Mouse (Mus musculus): ENCODE measurements around the gene Samsn1. TPM values are rescaled to one million over a fixed set of nuclear protein-coding genes. Genes with fewer than 3 reads are reported as not detected.

Samsn1 gene
- polyA plus RNA-seq (2014; fragmentation: Nextera tagmentation; extraction: Ambion mirVana) = 3.0 and 4.5 TPM in 2 replicates

DNA sequence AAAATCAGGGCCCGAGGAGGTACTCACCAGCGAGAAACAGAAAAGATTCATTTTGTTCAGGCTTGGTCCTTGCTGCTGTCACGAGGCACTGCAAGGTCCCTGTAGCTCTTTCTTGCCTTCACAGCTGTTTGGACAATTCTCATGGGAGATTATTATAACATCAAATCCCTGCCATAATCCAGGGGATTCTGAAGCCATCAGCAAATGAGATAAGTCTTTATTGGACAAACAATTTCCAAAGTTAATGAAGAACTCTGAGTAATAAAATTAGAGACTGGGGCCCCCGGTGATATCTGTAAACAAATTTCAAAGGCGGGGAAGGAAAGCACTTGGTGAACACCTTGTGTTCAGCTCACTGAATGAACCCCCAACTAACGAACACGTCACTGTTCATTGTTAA lies at the start of gene Samsn1:
TSS of gene Samsn1 (minus strand) at position 101 of the 400 bp plus-strand sequence.
- H3K9me3 ChIP-seq (ENCODE audit: control insufficient read depth, low read length) = no peaks in the 10 kb centered on the region
- ATAC-seq (ENCODE audit: low read depth) (no peak), DNase-seq (ENCODE audit: low spot score) (no peak)
- H3K4me1 ChIP-seq (ENCODE audit: control insufficient read depth, insufficient read depth, low read length) = no peaks in the 10 kb centered on the region
- H3K4me2 ChIP-seq (ENCODE audit: low read depth, low read length) = no peak within 1 kb of the TSS
- H3K36me3 ChIP-seq (ENCODE audit: control insufficient read depth, insufficient read depth, low read length) = no peaks in the 10 kb centered on the region
- H3K27me3 ChIP-seq (replicated peaks; ENCODE audit: control insufficient read depth, insufficient read depth, low read length) = no peaks in the 10 kb centered on the region
- H3K9ac ChIP-seq (ENCODE audit: low read depth, low read length) = no peak within 1 kb of the TSS
- WGBS = 76% methylated on average over 7 of the region's 7 CpGs
- H3K27ac ChIP-seq (replicated peaks; ENCODE audit: low read depth, low read length) = no peak within 1 kb of the TSS
- no peak within 1 kb of the TSS for H3K4me3 ChIP-seq (ENCODE audit: low read depth, low read length)

DNA sequence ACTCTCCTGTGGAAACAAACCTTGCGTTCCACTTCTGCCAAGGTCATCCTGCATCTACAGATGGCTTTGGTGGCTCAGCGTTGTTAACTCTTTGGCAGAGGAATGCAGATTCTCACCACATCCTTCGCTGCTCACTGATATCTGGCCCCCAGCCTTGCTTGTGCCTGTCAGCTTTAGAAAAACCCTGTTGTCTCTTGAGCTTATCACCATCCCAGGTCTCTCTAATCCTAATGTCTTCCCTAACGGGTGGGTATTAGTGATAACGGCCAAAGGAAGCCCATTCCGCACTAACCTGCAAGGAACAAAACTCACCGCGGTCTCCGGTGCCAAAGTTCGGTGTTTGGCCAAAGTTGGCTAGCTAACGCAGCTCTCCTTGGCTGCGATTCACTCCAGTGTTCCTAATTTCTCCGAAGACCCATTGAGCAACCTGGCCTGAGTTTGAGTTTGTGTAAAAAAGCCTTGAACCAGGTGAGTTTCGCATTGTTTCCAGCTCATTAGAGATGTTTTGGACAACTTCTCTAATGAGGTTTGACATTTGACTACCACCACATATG lies 44.1 kb upstream of the Samsn1 start:
- no peak overlapping the region for H3K4me3 ChIP-seq (ENCODE audit: low read depth, low read length)
- H3K36me3 ChIP-seq (ENCODE audit: control insufficient read depth, insufficient read depth, low read length) = no peaks in the 10 kb centered on the region
- H3K4me1 ChIP-seq (ENCODE audit: control insufficient read depth, insufficient read depth, low read length) = no peaks in the 10 kb centered on the region
- no peak overlapping the region for H3K4me2 ChIP-seq (ENCODE audit: low read depth, low read length)
- no peaks in the 10 kb centered on the region for H3K27me3 ChIP-seq (replicated peaks; ENCODE audit: control insufficient read depth, insufficient read depth, low read length)
- H3K9me3 ChIP-seq (ENCODE audit: control insufficient read depth, low read length) = no peaks in the 10 kb centered on the region
- H3K9ac ChIP-seq (ENCODE audit: low read depth, low read length) = no peak overlapping the region
- DNase-seq (ENCODE audit: low spot score) = no peak
- no peak overlapping the region for H3K27ac ChIP-seq (replicated peaks; ENCODE audit: low read depth, low read length)
- ATAC-seq (ENCODE audit: low read depth) = no peak
- WGBS = 91% methylated on average over 14 of the region's 14 CpGs

DNA sequence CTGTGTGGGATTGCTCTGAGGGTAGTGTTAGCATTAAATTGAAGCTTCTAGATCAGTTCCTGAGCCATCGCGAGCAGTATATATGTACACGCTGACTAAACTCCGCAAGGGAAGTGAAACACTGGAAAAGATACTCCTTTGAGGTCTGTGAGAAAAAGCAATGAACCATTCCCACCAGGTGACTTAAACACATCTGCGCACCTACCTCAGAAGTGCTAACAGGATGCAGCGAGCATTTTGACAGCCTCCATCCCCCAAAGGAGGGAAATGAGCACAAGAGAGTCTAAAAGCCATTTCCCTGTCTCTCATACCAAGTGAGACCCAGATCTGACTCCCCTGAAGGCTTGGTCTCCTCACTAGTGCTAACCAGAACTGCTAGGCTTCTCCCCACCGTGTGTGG lies 32.9 kb upstream of the Samsn1 start:
- Histone ChIP-seq H3K4me3 (ENCODE audit: low read depth, low read length) (no peak overlapping the region), H3K9ac (ENCODE audit: low read depth, low read length) (no peak overlapping the region), H3K27me3 (replicated peaks; ENCODE audit: control insufficient read depth, insufficient read depth, low read length) (no peaks in the 10 kb centered on the region), H3K4me2 (ENCODE audit: low read depth, low read length) (no peak overlapping the region), H3K4me1 (ENCODE audit: control insufficient read depth, insufficient read depth, low read length) (no peaks in the 10 kb centered on the region), H3K27ac (replicated peaks; ENCODE audit: low read depth, low read length) (no peak overlapping the region), H3K9me3 (ENCODE audit: control insufficient read depth, low read length) (no peaks in the 10 kb centered on the region; the same call in 1 of the 2 replicates), H3K36me3 (ENCODE audit: control insufficient read depth, insufficient read depth, low read length) (no peaks in the 10 kb centered on the region)
- DNase-seq (ENCODE audit: low spot score) (no peak), ATAC-seq (ENCODE audit: low read depth) (no peak)
- WGBS = 93% methylated on average over 7 of the region's 7 CpGs

DNA sequence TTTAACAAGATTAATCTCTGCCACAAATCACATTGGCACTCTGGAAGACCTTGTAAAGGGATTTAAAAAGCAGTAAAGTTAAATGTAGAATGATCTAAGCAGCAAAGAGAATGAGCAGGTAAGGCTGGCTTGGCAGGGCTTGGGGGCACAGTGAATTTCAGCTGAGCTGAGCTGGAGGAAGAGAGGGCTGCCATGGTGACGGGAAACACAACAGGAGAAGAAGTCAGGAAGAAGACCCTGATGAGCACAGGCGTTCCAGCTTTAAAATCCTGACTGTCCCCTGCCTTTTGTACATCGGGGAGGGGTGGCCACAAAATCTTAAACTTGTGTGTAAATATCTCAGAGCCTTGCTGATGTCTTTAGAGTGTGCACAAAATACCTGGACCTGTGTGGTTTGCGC lies 32.0 kb upstream of the Samsn1 start:
- ATAC-seq (ENCODE audit: low read depth) (no peak), DNase-seq (ENCODE audit: low spot score) (no peak)
- no peak overlapping the region for H3K4me2 ChIP-seq (ENCODE audit: low read depth, low read length)
- no peak overlapping the region for H3K9ac ChIP-seq (ENCODE audit: low read depth, low read length)
- H3K27ac ChIP-seq (replicated peaks; ENCODE audit: low read depth, low read length) = no peak overlapping the region
- H3K27me3 ChIP-seq (replicated peaks; ENCODE audit: control insufficient read depth, insufficient read depth, low read length) = no peaks in the 10 kb centered on the region
- H3K36me3 ChIP-seq (ENCODE audit: control insufficient read depth, insufficient read depth, low read length) = no peaks in the 10 kb centered on the region
- WGBS = 73% methylated on average over 4 of the region's 4 CpGs
- no peaks in the 10 kb centered on the region for H3K4me1 ChIP-seq (ENCODE audit: control insufficient read depth, insufficient read depth, low read length)
- H3K4me3 ChIP-seq (ENCODE audit: low read depth, low read length) = no peak overlapping the region
- no peaks in the 10 kb centered on the region; the same call in 1 of the 2 replicates for H3K9me3 ChIP-seq (ENCODE audit: control insufficient read depth, low read length)

DNA sequence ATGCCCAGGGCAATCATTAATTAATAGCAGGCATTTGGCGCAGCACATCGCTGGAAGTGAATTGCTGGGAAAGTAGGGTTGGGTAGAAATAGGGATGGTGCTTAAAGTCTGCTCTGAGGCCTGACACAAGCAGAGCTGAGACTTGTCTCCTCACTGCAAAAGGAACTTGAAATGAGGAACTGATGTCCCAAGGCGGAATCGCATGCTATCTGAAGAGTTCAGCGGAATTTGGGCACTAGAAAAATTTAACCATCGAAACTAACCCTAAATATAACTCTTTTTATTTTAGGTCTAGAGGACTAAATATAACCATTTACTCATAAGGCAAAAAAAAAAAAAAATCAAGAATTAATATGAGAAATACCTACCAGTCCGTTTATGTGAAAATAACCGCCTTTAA lies 31.5 kb upstream of the Samsn1 start:
- DNase-seq (ENCODE audit: low spot score) = peak; percentile 10
- no peak overlapping the region for H3K4me2 ChIP-seq (ENCODE audit: low read depth, low read length)
- H3K27me3 ChIP-seq (replicated peaks; ENCODE audit: control insufficient read depth, insufficient read depth, low read length) = no peaks in the 10 kb centered on the region
- WGBS = 62% methylated on average over 8 of the region's 8 CpGs
- no peak for ATAC-seq (ENCODE audit: low read depth)
- no peak overlapping the region for H3K4me3 ChIP-seq (ENCODE audit: low read depth, low read length)
- no peak overlapping the region for H3K9ac ChIP-seq (ENCODE audit: low read depth, low read length)
- H3K27ac ChIP-seq (replicated peaks; ENCODE audit: low read depth, low read length) = no peak overlapping the region
- no peaks in the 10 kb centered on the region for H3K4me1 ChIP-seq (ENCODE audit: control insufficient read depth, insufficient read depth, low read length)
- H3K36me3 ChIP-seq (ENCODE audit: control insufficient read depth, insufficient read depth, low read length) = no peaks in the 10 kb centered on the region
- H3K9me3 ChIP-seq (ENCODE audit: control insufficient read depth, low read length) = no peaks in the 10 kb centered on the region; the same call in 1 of the 2 replicates

DNA sequence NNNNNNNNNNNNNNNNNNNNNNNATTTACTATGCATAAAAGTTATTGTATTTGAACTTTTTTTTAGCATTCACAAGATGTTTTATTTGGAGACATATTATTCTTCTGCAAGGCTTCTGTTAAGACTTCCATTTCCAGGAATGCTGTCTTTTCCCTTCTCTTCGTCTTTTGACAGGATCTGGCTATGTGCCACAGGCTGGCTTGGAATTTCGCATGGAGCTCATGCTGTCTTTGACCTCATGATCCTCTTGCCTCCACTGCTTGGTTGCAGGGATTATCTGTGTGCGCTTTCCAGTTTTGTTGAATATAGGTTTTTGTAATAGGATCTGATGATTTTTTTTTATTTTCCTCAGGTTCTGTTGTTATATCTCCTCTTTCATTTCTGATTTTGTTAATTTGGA lies 25.0 kb upstream of the Samsn1 start:
- WGBS = 52% methylated on average over 3 of the region's 3 CpGs
- Histone ChIP-seq H3K9me3 (ENCODE audit: control insufficient read depth, low read length) (no peaks in the 10 kb centered on the region), H3K4me3 (ENCODE audit: low read depth, low read length) (no peak overlapping the region), H3K36me3 (ENCODE audit: control insufficient read depth, insufficient read depth, low read length) (no peaks in the 10 kb centered on the region), H3K4me1 (ENCODE audit: control insufficient read depth, insufficient read depth, low read length) (no peaks in the 10 kb centered on the region), H3K4me2 (ENCODE audit: low read depth, low read length) (no peak overlapping the region), H3K27me3 (replicated peaks; ENCODE audit: control insufficient read depth, insufficient read depth, low read length) (no peaks in the 10 kb centered on the region), H3K27ac (replicated peaks; ENCODE audit: low read depth, low read length) (no peak overlapping the region), H3K9ac (ENCODE audit: low read depth, low read length) (no peak overlapping the region)
- no peak for ATAC-seq (ENCODE audit: low read depth)
- no peak for DNase-seq (ENCODE audit: low spot score)

DNA sequence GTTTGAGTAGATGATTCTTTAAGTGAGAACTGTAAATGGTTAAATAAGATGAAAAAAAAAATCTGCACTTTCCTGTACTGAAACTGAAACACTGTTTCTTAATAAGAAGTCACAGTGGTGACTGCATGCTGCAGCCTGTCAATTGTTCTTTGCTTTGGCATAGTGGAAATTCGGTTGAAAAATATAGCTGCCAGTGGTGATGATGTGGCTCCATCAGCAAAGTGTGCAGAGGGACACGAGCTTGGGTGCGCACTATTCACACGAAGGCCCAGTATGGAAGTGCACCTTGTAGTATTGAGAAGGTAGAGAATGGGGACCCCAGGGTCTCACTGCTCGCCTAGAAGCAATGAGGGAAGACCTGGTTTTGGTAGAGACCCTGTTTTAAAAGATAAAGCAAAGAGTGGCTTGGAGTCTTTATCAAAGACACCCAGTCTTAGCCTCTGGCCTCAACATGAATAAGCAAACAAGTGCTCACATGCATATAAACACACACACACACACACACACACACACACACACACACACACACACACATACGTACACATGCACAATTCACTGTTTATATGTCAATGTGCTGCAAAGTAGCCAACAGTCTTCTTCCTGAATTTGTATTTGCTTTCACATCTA lies 18.4 kb upstream of the Samsn1 start:
- Histone ChIP-seq H3K4me3 (ENCODE audit: low read depth, low read length) (no peak overlapping the region), H3K9ac (ENCODE audit: low read depth, low read length) (no peak overlapping the region), H3K4me1 (ENCODE audit: control insufficient read depth, insufficient read depth, low read length) (no peaks in the 10 kb centered on the region), H3K36me3 (ENCODE audit: control insufficient read depth, insufficient read depth, low read length) (no peaks in the 10 kb centered on the region), H3K27ac (replicated peaks; ENCODE audit: low read depth, low read length) (no peak overlapping the region), H3K4me2 (ENCODE audit: low read depth, low read length) (no peak overlapping the region), H3K27me3 (replicated peaks; ENCODE audit: control insufficient read depth, insufficient read depth, low read length) (no peaks in the 10 kb centered on the region), H3K9me3 (ENCODE audit: control insufficient read depth, low read length) (no peaks in the 10 kb centered on the region)
- ATAC-seq (ENCODE audit: low read depth) (no peak), DNase-seq (ENCODE audit: low spot score) (no peak)
- WGBS = 78% methylated on average over 6 of the region's 6 CpGs

DNA sequence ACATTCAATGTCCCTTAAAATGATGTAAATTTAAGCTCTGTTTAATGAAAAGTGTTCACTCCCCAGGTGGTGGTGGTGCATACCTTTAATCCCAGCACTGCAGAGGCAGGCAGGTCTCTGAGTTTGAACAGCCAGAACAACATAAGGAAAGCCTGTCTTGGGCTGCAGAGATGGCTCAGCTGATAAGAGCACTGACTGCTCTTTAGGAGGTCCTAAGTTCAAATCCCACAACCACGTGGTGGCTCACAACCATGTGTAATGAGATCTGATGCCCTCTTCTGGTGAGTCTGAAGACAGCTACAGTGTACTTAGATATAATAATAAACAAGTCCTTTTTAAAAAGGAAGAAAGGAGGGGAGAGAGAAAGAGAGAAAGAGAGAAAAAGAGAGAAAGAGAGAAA lies 2.9 kb downstream of the Samsn1 start:
- DNase-seq (ENCODE audit: low spot score) = no peak

DNA sequence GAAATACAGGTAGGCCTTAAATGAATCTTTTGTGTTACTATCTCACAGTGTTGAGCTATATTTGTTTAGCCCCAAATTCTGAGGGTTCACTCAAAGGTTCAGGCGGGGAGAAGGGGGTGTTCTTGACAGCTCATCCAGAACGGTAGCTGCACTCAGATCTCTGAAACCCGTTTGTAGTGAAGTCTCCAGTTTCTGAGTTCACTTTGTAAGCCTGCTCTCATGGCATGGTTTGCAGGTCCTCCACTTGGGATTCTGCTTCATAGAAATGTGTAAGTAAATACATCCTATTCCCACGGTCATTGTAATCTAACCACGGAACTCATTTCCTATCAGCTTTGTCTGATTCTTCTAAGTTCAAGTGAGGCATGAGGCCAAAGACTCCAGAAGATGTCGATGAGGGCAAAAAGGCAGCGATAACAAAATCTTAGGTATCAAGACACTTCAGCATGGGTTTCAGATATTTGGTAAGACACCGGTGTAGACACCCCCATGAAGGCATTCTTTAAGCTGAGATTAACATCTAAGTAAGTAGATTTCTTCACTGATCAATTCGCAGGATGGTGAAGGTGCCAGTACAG lies 18.2 kb downstream of the Samsn1 start:
- Histone ChIP-seq H3K4me1 (ENCODE audit: control insufficient read depth, insufficient read depth, low read length) (no peaks in the 10 kb centered on the region), H3K36me3 (ENCODE audit: control insufficient read depth, insufficient read depth, low read length) (no peaks in the 10 kb centered on the region), H3K27me3 (replicated peaks; ENCODE audit: control insufficient read depth, insufficient read depth, low read length) (no peaks in the 10 kb centered on the region), H3K4me3 (ENCODE audit: low read depth, low read length) (no peak overlapping the region), H3K4me2 (ENCODE audit: low read depth, low read length) (no peak overlapping the region), H3K9ac (ENCODE audit: low read depth, low read length) (no peak overlapping the region), H3K9me3 (ENCODE audit: control insufficient read depth, low read length) (no peaks in the 10 kb centered on the region), H3K27ac (replicated peaks; ENCODE audit: low read depth, low read length) (no peak overlapping the region)
- WGBS = 83% methylated on average over 9 of the region's 9 CpGs
- ATAC-seq (ENCODE audit: low read depth) (no peak), DNase-seq (ENCODE audit: low spot score) (no peak)

More for the DNA sequence above, 2.9 kb downstream of the Samsn1 start:
- H3K27ac ChIP-seq (replicated peaks; ENCODE audit: low read depth, low read length) = no peak overlapping the region
- H3K4me1 ChIP-seq (ENCODE audit: control insufficient read depth, insufficient read depth, low read length) = no peaks in the 10 kb centered on the region
- ATAC-seq (ENCODE audit: low read depth) = no peak
- no peaks in the 10 kb centered on the region for H3K27me3 ChIP-seq (replicated peaks; ENCODE audit: control insufficient read depth, insufficient read depth, low read length)
- H3K4me2 ChIP-seq (ENCODE audit: low read depth, low read length) = no peak overlapping the region
- no peak overlapping the region for H3K4me3 ChIP-seq (ENCODE audit: low read depth, low read length)
- no peak overlapping the region for H3K9ac ChIP-seq (ENCODE audit: low read depth, low read length)
- no peaks in the 10 kb centered on the region for H3K9me3 ChIP-seq (ENCODE audit: control insufficient read depth, low read length)
- no peaks in the 10 kb centered on the region for H3K36me3 ChIP-seq (ENCODE audit: control insufficient read depth, insufficient read depth, low read length)
- WGBS = 67% methylated on average over 1 of the region's 1 CpGs

Measured in embryonic facial prominence, embryonic 14.5 days (tissue).